Mouse (Mus musculus) thymus, postnatal 14 days (tissue): Measurements from ENCODE around the gene Neurl3.

Source experiments
- DNase-seq: peaks from one replicate; pipeline ENCODE4 v3.0.0; 2021

Neurl3 gene

DNA sequence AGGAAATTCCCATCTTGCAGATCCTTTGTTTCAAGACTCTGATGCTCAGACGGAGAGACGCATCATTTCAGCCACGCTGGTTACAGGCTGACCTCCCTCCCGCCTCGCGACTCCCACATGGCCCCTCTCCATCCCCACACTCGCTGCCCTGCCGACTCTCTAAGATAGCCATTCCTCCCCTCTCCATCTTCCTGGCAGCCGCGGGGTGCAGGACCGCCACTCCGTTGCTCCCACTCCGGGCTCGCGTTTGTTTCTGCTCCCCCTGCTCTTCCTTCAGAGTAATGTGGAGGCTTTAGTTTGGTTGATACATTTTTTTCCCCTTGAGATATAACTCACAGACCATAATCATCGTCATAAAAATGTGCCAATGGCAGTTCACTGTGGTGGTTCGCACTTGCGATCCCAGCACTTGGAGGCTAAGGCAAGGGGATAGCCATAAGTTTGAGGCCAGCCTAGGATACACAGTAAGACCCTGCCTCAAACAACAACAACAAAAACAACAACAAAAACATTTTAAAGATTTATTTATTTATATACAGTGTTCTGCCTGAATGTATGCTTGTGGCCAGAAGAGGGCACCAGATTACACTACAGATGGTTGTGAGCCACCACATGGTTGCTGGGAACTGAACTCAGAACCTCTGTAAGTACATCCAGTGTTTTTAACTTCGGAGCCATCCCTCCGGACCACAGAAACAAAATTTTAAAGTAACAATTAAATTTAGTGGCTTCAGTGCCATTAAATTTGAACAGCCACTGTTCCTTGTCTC is 18.4 kb downstream of the Neurl3 start:
- no peak for DNase-seq

DNA sequence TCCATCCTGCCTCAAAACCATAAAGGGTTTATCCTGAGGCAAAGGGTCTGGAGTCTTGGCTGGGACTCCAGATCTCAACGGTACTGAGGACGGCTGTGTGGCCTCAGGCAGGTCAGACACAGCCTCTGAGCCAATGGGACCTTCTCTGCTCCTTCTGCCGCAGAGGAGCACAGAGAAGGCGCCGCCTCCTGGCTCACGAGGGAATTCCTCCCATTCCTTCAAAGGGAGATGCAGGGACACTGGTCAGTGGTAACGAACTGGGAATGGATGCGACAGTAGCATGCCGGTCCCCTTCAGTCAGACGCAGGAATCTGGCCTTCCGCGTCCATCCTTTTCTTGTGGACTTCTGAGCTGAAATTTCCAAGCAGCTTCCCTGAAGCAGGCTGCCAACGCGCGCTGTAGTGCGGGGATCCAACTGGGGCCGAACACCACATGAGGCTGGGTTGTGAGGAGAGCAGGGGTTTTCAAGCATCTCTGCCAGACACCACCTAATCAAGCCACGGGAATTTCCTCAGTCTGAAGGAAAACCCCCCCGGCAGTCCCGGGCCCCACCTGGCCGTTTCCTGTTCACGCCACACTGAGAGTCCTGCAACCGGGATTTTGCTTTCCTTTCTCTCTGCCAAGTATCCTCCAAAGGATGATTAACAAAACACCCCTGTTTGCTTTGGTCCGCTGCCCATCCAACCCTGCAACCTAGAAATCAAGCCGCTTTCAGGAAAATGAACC is 19.7 kb downstream of the Neurl3 start:
- peak; percentile 29 for DNase-seq

DNA sequence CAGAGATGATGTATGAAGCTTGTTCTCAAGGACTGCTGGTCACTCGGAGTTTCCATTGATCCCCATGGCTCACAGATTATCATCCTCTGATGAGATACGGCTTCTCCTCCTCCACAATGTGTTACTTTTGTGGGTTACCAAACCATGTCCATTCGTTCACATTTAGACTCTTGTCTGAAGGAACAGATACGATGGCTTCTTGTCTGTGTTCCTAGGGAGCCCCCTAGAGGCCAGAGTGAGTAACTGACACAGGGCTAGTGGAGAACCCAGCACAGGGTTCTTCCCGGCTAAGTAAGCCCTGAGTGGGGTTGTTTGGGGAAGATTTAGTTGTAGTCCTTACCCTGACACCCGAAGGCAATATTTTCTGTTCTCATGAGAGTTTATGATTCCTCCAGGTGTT is 21.7 kb downstream of the Neurl3 start:
- DNase-seq = peak; percentile 84

DNA sequence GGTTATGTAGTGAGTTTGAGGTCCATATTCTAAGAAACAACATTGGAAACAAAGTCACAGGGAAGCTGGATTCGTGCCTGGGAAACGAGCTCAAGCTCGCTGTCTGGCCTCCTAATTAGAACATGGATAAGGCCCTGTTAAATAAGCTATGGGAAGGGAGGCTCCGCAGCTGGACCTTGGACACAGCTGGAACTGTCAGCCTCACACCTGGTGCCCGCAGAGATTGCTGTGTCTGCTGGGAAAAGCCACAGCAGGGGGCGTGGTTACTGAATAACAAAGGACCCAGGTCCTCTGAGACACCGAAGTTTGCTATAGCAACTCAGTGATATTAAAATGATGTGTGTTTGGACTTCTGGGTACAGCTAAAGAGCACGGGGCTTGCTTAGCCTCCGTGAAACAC is 23.1 kb downstream of the Neurl3 start:
- DNase-seq = peak; percentile 47

DNA sequence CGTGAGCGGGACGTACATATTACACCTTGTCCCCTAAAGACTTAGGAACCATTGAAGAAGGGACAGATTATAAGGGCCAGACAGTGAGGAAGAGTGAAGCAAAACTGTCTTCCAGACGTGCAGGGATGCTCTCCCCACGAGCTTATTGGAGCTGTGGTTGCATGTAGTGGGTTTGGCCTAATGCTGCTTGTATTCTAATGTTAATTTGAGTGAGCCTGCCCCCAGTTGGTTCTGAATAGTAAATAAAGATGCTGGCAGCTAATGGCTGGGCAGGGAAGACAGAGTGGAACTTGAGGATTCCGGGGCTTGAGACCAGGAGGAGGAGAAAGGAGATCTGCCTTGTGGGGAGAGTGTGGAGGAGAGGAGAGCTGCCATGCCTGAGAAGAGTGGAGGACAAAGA is 27.8 kb downstream of the Neurl3 start:
- no peak for DNase-seq

DNA sequence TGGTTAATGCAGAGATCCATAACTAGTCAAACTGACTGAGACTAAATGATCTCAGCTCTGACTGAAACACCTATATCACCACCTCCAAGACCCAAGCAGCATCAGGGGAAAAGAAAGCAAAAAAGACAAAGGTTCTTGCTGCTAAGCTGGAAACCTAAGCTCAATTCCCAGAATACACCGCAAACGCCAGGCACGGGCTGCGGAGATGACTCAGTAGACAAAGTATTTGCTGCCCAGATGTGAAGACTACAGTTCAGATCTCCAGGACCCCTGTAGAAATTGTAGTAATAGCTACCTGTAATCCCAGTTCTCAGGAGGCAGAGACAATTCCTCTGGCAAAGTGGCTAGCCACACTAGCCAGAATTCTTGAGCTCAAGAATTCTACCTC is 29.7 kb downstream of the Neurl3 start:
- DNase-seq = no peak

DNA sequence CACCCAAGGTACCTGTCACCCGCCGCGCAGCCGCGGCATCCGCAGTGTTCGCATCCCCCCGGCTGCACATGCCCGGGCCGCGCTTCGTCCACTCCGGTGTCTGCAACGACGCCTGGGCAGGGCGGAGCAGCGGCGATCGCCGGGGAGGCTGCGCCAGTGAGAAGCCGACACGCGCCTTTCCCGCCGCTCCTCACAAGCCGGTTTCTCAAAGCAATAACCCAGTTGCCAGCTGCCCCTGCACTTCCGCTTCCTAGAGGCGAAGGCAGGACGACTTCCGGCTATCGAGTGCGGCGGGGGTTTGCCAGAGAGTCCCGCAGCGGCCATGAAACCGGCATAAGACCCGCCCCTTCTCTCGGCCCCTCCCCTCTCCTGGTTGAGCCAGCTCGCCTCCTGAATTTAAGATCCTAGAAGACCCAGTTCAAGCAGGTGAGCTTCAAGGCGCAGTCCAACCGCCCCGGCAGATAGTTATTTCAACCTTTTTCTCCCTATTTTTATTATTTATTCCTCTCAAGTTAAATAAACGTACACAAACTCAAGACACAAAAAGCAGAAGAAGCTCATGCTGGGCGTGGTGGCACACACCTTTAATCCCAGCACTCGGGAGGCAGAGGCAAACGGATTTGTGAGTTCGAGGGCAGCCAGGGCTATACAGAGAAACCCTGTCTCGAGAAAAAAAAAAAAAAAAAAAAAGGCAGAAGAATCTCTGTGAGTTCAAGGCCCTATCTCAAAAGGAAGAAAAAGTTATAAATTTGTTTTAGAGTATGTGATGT is 30.2 kb downstream of the Neurl3 start, which contains the start of gene Uggt1:
Gene Uggt1, minus strand, starts transcription at position 663 of the 770 bp plus-strand sequence.
- peak; percentile 94 for DNase-seq

DNA sequence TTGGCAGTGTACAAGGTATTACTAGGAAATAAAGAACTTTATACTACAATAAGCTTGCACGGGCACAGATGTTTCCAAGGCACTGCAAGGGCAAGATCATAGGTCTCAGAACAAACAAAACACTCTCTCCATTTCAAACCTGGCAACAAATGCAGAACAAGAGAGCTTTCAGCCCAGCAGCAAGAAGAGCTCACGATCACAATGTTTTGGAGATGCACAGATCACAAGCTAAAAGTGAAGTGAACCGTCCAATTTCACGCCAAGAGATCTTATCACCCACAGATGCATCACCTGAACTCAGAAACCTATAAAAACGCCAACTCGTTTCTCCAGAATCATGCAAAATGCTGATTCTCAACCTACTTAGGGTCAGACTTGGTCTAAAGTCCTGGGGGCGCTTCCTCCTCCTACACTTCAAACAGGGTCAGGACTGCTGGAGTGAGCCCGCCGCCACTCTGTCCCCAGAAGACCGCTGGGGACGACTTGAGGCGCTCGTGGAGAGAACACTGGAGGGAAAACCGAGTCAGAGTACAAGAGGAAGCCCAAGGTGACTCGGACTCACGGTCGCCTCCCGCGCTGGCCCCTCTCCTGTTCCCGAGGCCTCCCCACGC is 30.9 kb downstream of the Neurl3 start:
- no peak for DNase-seq

DNA sequence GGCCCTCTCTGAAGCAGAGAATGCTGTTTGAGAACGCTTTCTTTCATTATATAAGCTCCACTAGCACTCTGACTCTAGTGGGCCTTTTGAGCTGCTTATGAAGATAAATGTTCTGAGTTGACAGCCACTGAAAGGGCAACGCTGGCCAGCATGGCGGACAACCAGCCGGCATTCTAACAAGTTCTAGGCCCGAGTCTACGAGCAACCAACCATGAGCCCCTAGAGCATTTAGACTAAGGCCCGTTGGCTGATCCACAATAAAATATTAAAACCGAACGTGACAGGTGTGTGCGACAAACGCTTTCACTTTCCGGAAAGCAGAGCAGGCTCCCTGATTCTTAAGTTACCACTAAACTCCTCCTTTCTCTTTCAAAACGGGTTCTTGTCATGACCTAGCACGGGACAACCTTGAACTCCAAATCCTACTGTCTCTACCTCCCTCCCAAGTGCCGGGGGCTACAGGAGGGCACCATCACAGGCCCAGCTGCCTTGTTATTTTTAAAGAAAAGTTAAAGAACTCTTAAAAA is 32.5 kb downstream of the Neurl3 start:
- no peak for DNase-seq

DNA sequence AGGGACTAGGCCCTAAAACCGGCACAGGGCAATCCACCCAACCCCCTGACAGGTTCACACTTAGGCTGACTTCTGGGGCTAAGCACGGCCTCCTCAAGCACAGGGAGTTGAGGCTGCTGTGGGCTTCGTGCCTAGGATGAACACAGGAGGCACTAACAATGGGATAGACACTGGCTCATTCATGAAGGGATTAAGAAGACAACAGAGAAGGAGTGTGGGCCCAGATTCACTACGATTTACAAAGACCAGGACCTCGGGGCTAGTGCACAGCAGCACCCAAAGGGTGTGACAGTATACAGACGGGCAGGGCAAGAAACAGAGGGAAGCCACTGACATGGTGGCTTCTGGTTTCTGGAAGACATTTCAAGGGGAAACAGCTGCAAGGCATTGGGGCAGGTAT is 34.3 kb downstream of the Neurl3 start:
- no peak for DNase-seq

DNA sequence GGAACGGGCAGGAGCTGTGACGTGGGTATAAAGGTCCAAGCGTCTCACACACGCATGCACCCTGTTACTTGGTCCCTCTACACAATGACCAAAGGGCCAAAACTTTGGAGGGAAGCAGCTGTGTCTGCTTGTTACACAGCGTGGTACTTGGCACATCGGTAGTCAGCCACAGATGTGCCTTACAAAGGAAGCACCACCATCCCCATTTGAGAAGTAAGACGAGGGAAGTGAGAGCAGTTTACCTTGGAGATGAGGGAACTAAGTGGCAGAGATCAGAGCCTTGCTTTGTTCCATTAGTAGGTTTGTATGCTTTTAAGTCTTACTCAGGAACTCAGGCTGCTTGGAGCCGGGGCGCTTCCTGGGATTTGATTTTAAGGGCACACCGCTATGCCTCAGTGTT is 35.1 kb downstream of the Neurl3 start:
- DNase-seq = no peak

DNA sequence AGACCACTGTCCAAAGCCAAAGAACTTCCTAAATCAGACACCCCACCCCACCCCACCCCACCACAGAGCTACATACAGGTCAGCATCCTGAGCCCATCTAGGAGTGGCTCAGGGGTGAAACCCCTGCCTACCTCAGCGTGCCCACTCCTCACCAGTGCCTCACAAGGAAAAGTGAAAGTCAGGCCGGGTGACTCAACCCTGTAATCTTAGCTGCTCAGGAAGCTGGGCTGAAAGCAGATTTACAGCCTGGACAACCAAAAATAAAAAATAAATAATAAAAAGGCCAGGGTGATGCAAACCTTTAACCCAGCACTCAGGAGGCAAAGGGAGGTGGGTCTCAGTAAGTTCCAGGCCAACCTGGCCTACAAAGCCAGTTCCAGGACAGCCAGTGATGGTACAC is 38.6 kb downstream of the Neurl3 start:
- no peak for DNase-seq

DNA sequence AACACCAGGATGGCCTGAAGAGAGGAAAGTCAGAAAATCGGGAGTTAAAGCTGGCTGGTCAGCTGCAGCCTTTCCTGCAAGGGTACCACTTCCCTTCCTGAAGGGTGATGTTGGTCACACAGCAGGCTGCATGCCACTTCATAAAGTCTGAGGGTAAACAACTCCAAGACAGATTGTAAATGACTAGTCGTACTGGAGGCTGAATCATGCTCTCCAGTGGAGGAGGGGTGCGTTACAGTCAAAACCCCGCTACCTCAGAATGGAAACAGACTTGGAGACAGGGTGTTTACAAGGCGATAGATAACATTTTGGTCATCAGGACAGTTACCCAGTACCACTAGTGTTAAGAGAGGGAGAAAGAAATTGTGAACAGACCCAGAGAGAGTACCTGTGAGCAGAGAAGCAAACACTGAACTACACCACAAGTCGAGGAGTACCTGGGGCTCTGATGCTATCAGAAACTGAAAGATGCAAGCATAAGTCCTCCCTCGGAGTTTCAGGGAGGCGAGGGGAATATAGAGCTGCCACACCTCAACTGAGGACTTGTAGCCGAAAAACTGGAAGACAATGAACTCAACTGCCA is 39.3 kb downstream of the Neurl3 start:
- DNase-seq = no peak

DNA sequence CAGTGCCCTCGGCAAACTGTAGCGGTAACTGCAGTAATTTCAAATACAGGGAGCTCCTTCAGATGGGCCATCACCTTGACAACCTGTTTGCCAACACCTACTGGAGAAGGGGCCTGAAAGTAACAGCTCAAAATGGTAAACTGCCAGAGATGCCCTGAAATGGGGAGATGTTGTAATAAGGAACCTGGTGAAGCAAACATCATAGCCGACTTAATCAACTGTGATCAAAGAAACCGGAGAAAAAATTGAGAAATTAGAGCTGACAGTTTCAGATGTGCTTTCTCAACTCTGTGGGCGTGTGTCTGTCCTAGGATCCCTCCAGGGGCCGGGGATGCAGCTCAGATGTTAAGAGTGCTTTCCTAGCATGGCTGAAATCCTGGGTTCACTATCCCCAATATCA is 41.3 kb downstream of the Neurl3 start:
- no peak for DNase-seq

DNA sequence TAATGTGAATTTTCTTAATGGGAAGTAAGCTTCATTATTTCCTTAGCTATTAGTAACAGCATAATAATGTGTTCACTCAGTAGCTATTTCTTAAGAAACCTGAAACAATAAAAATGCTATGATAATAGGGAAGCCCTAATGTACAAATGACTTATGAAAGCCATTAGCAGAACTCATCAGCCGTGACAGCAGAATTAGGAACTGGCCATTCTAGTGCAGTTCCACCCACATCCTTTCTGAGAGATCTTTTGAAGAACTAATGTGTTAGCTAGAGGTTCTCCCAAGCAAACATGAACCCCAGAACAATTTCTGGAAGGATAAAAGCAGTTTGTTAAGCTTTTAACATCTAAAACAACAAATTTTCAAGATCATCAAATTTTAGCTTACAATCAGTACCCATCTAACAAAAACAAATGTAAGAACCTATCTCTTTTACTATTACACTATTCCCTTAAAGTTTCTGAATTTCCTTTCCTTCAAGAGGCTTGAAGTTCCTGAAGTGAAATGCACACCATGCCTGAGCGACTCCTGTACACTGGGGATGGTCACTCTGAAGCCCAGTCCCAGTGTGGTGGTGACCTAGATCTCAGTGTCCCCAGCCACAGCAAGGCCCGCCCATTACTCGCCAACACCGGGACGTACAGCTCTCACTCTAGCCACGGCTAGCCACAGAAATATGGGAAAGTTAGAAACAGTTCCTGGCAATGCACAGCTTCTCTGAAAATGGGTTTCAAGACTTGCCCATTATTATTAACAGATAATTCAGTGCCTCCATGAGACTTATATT is 43.4 kb downstream of the Neurl3 start:
- DNase-seq = no peak

DNA sequence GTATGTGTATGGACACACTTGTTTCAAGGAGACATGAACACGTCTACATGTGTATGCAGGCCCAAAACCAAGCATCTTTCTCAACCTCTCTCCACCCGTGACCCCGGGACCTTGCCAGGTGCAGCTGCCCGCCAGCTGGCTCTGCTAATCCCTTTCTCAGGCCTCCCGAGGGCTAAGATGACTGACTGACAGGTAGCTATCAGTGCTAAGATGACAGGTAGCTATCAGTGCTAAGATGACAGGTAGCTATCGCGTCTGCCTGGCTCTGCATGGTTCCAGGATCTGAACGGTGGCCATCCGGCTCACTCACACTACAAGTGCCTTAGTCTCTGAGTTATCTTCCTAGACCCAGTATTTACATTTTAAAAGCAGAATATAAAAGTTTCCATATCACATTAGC is 46.0 kb downstream of the Neurl3 start:
- no peak for DNase-seq

DNA sequence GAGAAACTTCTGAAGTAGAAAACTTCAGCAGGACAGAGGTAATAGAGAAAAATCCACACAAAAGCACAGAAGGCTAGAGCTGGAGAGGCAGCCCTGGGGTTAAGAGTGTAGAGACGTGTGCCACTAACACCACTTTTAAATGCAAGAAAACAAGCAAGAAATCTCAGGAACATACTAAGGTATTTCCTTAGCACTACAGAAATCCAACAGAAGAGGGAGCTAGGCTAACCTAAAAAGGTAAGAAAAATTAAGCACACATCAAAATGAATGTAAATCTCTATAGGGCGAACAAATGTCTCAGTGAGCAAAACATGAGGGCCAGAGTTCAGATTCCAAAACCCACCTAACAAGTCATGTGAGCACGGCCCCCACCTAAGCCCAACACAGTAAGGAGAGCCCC is 49.8 kb downstream of the Neurl3 start:
- no peak for DNase-seq
